Mouse (Mus musculus): ENCODE data around the gene Tm4sf5. TPM values are rescaled to one million over a fixed set of nuclear protein-coding genes. Genes with fewer than 3 reads are reported as not detected.

Gene Tm4sf5
- polyA plus RNA-seq, 1 experiment from 2014 or later = 0.69 TPM

- H3K36me3 ChIP-seq = no peaks in the 10 kb centered on the region
- no peak overlapping the region for H3K27ac ChIP-seq
- no peaks in the 10 kb centered on the region for H3K9me3 ChIP-seq
- no peak overlapping the region for H3K9ac ChIP-seq
- 89% methylated on average over 9 of the region's 9 CpGs for WGBS
- no peaks in the 10 kb centered on the region for H3K27me3 ChIP-seq
- peaks cover 12% of the 10 kb centered on the region for H3K4me1 ChIP-seq
- H3K4me2 ChIP-seq = no peak overlapping the region
- H3K4me3 ChIP-seq = no peak overlapping the region
- ATAC-seq (ENCODE audit: insufficient number of reproducible peaks, insufficient read depth, low FRiP score, low TSS enrichment, low read depth) = no peak
These were observed 52.5 kb downstream of the Tm4sf5 start for GRCm38 (mm10) chr11:70557545-70557944.

Other genes starting within 250 kb of the Tm4sf5 start
- 6.7 and 7.6 TPM in 2 replicates for gene Alox12, start 249.9 kb upstream of the Tm4sf5 start, polyA plus RNA-seq (2015; fragmentation: Nextera tagmentation; extraction: Ambion mirVana)
- gene Alox12e, start 182.6 kb upstream of the Tm4sf5 start, polyA plus RNA-seq (2015; fragmentation: Nextera tagmentation; extraction: Ambion mirVana) = 0.32 and 0.67 TPM in 2 replicates
- 0.87 and 1.3 TPM in 2 replicates for gene Alox15, start 153.2 kb upstream of the Tm4sf5 start, polyA plus RNA-seq (2015; fragmentation: Nextera tagmentation; extraction: Ambion mirVana)
- gene Pelp1, start 95.2 kb upstream of the Tm4sf5 start, polyA plus RNA-seq (2015; fragmentation: Nextera tagmentation; extraction: Ambion mirVana) = 37.1 and 42.1 TPM in 2 replicates
- gene Arrb2, start 72.6 kb upstream of the Tm4sf5 start, polyA plus RNA-seq (2015; fragmentation: Nextera tagmentation; extraction: Ambion mirVana) = 18.1 and 19.4 TPM in 2 replicates
- gene Med11, start 53.3 kb upstream of the Tm4sf5 start, polyA plus RNA-seq (2015; fragmentation: Nextera tagmentation; extraction: Ambion mirVana) = 40.8 and 44.7 TPM in 2 replicates
- 0.59 and 0.78 TPM in 2 replicates for gene Zmynd15, start 45.8 kb upstream of the Tm4sf5 start, polyA plus RNA-seq (2015; fragmentation: Nextera tagmentation; extraction: Ambion mirVana)
- 2.4 and 2.6 TPM in 2 replicates for gene Cxcl16, start 45.3 kb upstream of the Tm4sf5 start, polyA plus RNA-seq (2015; fragmentation: Nextera tagmentation; extraction: Ambion mirVana)
- 0.56 TPM in 1 of 2 replicates, not detected in the other for gene Vmo1, start 9.4 kb downstream of the Tm4sf5 start, polyA plus RNA-seq (2015; fragmentation: Nextera tagmentation; extraction: Ambion mirVana)
- 0.45 TPM in 1 of 2 replicates, not detected in the other for gene Gltpd2, start 14.0 kb downstream of the Tm4sf5 start, polyA plus RNA-seq (2015; fragmentation: Nextera tagmentation; extraction: Ambion mirVana)
- gene Psmb6, start 20.1 kb downstream of the Tm4sf5 start, polyA plus RNA-seq (2015; fragmentation: Nextera tagmentation; extraction: Ambion mirVana) = 837 and 839 TPM in 2 replicates
- not detected in 2 replicates for gene Gm40193, start 27.7 kb downstream of the Tm4sf5 start, polyA plus RNA-seq (2015; fragmentation: Nextera tagmentation; extraction: Ambion mirVana)
- 5.3 and 6.5 TPM in 2 replicates for gene Pld2, start 34.8 kb downstream of the Tm4sf5 start, polyA plus RNA-seq (2015; fragmentation: Nextera tagmentation; extraction: Ambion mirVana)
- gene Mink1, start 57.6 kb downstream of the Tm4sf5 start, polyA plus RNA-seq (2015; fragmentation: Nextera tagmentation; extraction: Ambion mirVana) = 14.6 and 16.5 TPM in 2 replicates
- gene 4930544D05Rik, start 110.6 kb downstream of the Tm4sf5 start, polyA plus RNA-seq (2015; fragmentation: Nextera tagmentation; extraction: Ambion mirVana) = not detected in 2 replicates
- not detected in 2 replicates for gene Chrne, start 114.0 kb downstream of the Tm4sf5 start, polyA plus RNA-seq (2015; fragmentation: Nextera tagmentation; extraction: Ambion mirVana)
- 0.10 and 0.37 TPM in 2 replicates for gene Gp1ba, start 133.9 kb downstream of the Tm4sf5 start, polyA plus RNA-seq (2015; fragmentation: Nextera tagmentation; extraction: Ambion mirVana)
- 131 and 135 TPM in 2 replicates for gene Rnf167, start 142.0 kb downstream of the Tm4sf5 start, polyA plus RNA-seq (2015; fragmentation: Nextera tagmentation; extraction: Ambion mirVana)
- 167 and 170 TPM in 2 replicates for gene Slc25a11, start 142.2 kb downstream of the Tm4sf5 start, polyA plus RNA-seq (2015; fragmentation: Nextera tagmentation; extraction: Ambion mirVana)
- gene Pfn1, start 149.4 kb downstream of the Tm4sf5 start, polyA plus RNA-seq (2015; fragmentation: Nextera tagmentation; extraction: Ambion mirVana) = 1,478 and 1,672 TPM in 2 replicates
- 18.3 and 19.7 TPM in 2 replicates for gene Eno3, start 152.0 kb downstream of the Tm4sf5 start, polyA plus RNA-seq (2015; fragmentation: Nextera tagmentation; extraction: Ambion mirVana)
- gene Spag7, start 164.2 kb downstream of the Tm4sf5 start, polyA plus RNA-seq (2015; fragmentation: Nextera tagmentation; extraction: Ambion mirVana) = 159 and 163 TPM in 2 replicates
- 13.4 TPM in 2 replicates for gene Camta2, start 182.9 kb downstream of the Tm4sf5 start, polyA plus RNA-seq (2015; fragmentation: Nextera tagmentation; extraction: Ambion mirVana)
- 1.1 and 1.3 TPM in 2 replicates for gene Inca1, start 194.9 kb downstream of the Tm4sf5 start, polyA plus RNA-seq (2015; fragmentation: Nextera tagmentation; extraction: Ambion mirVana)
- gene Kif1c, start 195.3 kb downstream of the Tm4sf5 start, polyA plus RNA-seq (2015; fragmentation: Nextera tagmentation; extraction: Ambion mirVana) = 4.2 and 4.5 TPM in 2 replicates